Mouse (Mus musculus): ENCODE results near the gene Ldhb. TPM values are rescaled to one million over a fixed set of nuclear protein-coding genes. Genes with fewer than 3 reads are reported as not detected.
"Not testable (repeated sequence)": the region's sequence is repeated elsewhere in the genome, so short reads cannot be mapped to it uniquely, and the experiment has no call there.

Gene Ldhb
- total and polyA plus RNA-seq, 3 experiments, result not detected

DNA sequence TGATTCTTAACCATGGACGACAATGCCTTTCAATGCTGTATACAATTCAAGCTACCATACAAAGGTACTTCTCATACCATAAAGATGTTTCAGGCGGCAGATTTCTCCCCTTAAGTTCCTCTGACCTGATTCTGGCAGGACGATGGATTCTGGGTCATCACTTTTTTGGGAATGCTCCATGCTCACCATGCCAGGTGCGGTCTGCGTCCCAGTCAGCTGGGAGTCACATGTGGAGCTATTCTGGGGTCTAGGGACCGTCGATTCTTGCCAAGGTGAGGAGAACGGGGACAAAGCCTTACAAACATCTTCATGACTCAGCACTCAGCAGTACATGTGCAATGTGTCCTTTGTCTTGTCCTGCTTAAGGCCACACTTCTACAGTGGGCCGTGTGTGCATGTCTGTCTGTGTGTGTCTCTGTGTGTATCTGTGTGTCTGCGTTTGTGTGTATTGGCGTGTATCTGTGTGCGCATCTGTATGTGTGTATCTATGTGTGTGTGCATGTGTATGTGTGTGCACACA lies 13.9 kb upstream of the Ldhb start:
- no peak for ATAC-seq (ENCODE audit: extremely low read depth, insufficient number of reproducible peaks, low FRiP score, poor library complexity, severe bottlenecking)
- Histone ChIP-seq H3K27me3 (ENCODE audit: insufficient read depth, low read length) (peaks cover 2% of the 10 kb centered on the region; the same call in 1 of the 2 replicates), H3K9me3 (replicated peaks) (no peaks in the 10 kb centered on the region), H3K4me3 (ENCODE audit: low read depth, low read length) (no peak overlapping the region), H3K4me1 (ENCODE audit: insufficient read depth, low read depth, low read length) (no peaks in the 10 kb centered on the region), H3K36me3 (replicated peaks) (no peaks in the 10 kb centered on the region)
- no peak for DNase-seq (ENCODE audit: low spot score)
- TF ChIP-seq TAL1 (conservative IDR thresholded peaks at IDR 0.05; ENCODE audit: low read depth, low read length), result no peak
- no peak for TF ChIP-seq GATA1 (IDR thresholded peaks at IDR 0.05; ENCODE audit: borderline replicate concordance, low read length)
- TF ChIP-seq CTCF (IDR thresholded peaks at IDR 0.05; ENCODE audit: low read depth, low read length), result no peak
- no peak for TF ChIP-seq POLR2AphosphoS5 (IDR thresholded peaks at IDR 0.05; ENCODE audit: insufficient replicate concordance, low read depth, low read length)
- no peak for TF ChIP-seq GATA2 (IDR thresholded peaks at IDR 0.05; ENCODE audit: borderline replicate concordance, low read depth, low read length)

DNA sequence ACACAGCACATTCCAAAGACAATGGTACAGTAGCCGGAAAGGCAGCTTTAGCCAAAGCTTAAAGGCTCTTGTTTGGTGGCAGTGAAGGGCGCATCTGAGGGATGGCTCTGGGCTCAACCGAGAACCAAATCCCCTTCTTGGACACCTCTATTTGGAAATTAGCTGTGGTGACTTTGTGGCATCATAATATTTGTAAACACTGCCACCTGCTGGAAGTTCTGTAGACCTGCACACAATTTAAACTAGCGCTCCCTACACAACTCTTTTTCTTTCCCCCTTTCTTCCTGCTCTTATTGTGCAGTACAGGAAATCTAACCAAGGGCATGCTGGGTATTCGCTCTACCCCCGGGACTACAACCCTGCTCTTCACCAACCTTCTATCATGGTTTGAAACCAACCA lies 11.4 kb upstream of the Ldhb start:
- ATAC-seq (ENCODE audit: extremely low read depth, insufficient number of reproducible peaks, low FRiP score, poor library complexity, severe bottlenecking) (peak; percentile 55; the same call in 1 of the 2 replicates), DNase-seq (ENCODE audit: low spot score) (peak; percentile 32)
- no peak for TF ChIP-seq TAL1 (conservative IDR thresholded peaks at IDR 0.05; ENCODE audit: low read depth, low read length)
- TF ChIP-seq CTCF (IDR thresholded peaks at IDR 0.05; ENCODE audit: low read depth, low read length), result peak; percentile 39; the same call in 1 of the 2 replicates
- no peak for TF ChIP-seq GATA2 (IDR thresholded peaks at IDR 0.05; ENCODE audit: borderline replicate concordance, low read depth, low read length)
- TF ChIP-seq GATA1 (IDR thresholded peaks at IDR 0.05; ENCODE audit: borderline replicate concordance, low read length), result no peak
- no peaks in the 10 kb centered on the region for H3K4me1 ChIP-seq (ENCODE audit: insufficient read depth, low read depth, low read length)
- no peaks in the 10 kb centered on the region for H3K36me3 ChIP-seq (replicated peaks)
- H3K9me3 ChIP-seq (replicated peaks), result no peaks in the 10 kb centered on the region
- H3K27me3 ChIP-seq (ENCODE audit: insufficient read depth, low read length), result peaks cover 3% of the 10 kb centered on the region; the same call in 1 of the 2 replicates
- H3K4me3 ChIP-seq (ENCODE audit: low read depth, low read length), result no peak overlapping the region

DNA sequence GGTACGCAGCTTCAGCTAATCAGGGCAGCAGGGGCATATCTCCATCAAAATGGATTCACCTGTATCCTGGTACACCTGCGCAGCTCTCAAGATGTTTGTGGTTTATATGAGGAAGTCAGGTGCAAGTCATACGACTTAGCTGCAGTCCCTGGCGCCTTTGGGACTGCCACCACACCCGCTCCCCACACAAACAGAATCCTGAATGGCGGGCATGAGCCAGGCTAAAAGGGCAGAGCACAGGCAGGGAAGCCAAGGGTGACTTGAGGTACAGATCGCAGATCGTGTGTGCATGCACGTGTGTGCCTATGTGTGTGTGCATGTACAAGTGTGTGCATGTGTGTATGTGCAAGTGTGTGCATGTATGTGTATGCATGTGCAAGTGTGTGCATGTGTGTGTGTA lies 7.6 kb upstream of the Ldhb start:
- peak; percentile 55; the same call in 1 of the 2 replicates for TF ChIP-seq POLR2AphosphoS5 (IDR thresholded peaks at IDR 0.05; ENCODE audit: insufficient replicate concordance, low read depth, low read length)
- H3K9me3 ChIP-seq (replicated peaks); DNase-seq (ENCODE audit: low spot score); H3K4me1 ChIP-seq (ENCODE audit: insufficient read depth, low read depth, low read length); H3K27me3 ChIP-seq (ENCODE audit: insufficient read depth, low read length); ATAC-seq (ENCODE audit: extremely low read depth, insufficient number of reproducible peaks, low FRiP score, poor library complexity, severe bottlenecking); H3K36me3 ChIP-seq (replicated peaks): not testable (repeated sequence)
- H3K4me3 ChIP-seq (ENCODE audit: low read depth, low read length), result peak overlapping the region; percentile 3; the same call in 1 of the 2 replicates

DNA sequence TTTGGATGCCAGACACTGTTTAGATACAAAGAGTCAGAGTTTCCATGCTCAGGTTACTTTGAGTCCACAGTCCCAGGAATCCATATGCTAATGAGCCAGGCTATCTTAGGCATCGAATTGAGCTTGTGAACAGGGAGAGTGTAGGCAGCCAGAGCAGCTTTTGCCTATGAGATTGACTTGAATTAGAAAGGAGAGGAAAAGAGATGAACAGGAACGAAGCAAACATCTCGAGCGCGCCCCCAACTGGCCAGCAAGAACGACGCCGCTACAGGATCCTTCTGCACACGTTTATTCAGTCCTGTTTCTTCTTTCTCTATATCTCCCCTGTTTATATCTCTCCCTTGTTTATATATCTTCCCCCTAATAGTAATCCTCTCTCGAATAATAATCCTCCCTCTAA lies 7.2 kb upstream of the Ldhb start:
- DNase-seq (ENCODE audit: low spot score) (no peak), ATAC-seq (ENCODE audit: extremely low read depth, insufficient number of reproducible peaks, low FRiP score, poor library complexity, severe bottlenecking) (no peak)
- TF ChIP-seq TAL1 (conservative IDR thresholded peaks at IDR 0.05; ENCODE audit: low read depth, low read length) (no peak), CTCF (IDR thresholded peaks at IDR 0.05; ENCODE audit: low read depth, low read length) (no peak), POLR2AphosphoS5 (IDR thresholded peaks at IDR 0.05; ENCODE audit: insufficient replicate concordance, low read depth, low read length) (no peak), GATA1 (IDR thresholded peaks at IDR 0.05; ENCODE audit: borderline replicate concordance, low read length) (no peak), GATA2 (IDR thresholded peaks at IDR 0.05; ENCODE audit: borderline replicate concordance, low read depth, low read length) (no peak)
- H3K9me3 ChIP-seq (replicated peaks), result no peaks in the 10 kb centered on the region
- H3K4me1 ChIP-seq (ENCODE audit: insufficient read depth, low read depth, low read length), result no peaks in the 10 kb centered on the region
- peaks cover 3% of the 10 kb centered on the region; the same call in 1 of the 2 replicates for H3K27me3 ChIP-seq (ENCODE audit: insufficient read depth, low read length)
- H3K36me3 ChIP-seq (replicated peaks), result no peaks in the 10 kb centered on the region
- H3K4me3 ChIP-seq (ENCODE audit: low read depth, low read length), result no peak overlapping the region

DNA sequence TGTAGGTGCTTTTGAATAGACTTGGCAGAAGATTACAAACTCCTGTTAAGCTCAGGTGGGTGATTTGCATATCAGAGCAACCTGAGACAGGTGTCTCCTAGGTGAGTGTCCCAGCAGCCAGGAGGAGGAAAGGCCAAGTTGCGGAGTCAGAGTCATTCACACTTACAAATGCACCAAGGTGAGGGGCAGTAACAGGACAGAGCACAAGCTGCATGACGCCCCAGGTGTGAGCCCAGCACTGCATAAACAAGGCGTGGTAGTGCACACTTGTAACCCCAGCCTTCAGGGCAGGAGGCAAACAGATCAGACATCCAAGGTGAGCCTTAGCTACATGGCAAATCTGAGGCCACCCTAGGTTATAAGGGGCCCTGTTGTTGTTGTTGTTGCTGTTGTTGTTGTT lies 5.1 kb upstream of the Ldhb start:
- no peaks in the 10 kb centered on the region for H3K9me3 ChIP-seq (replicated peaks)
- peaks cover 5% of the 10 kb centered on the region for H3K27me3 ChIP-seq (ENCODE audit: insufficient read depth, low read length)
- TF ChIP-seq GATA1 (IDR thresholded peaks at IDR 0.05; ENCODE audit: borderline replicate concordance, low read length) (no peak), GATA2 (IDR thresholded peaks at IDR 0.05; ENCODE audit: borderline replicate concordance, low read depth, low read length) (no peak), CTCF (IDR thresholded peaks at IDR 0.05; ENCODE audit: low read depth, low read length) (no peak), TAL1 (conservative IDR thresholded peaks at IDR 0.05; ENCODE audit: low read depth, low read length) (no peak), POLR2AphosphoS5 (IDR thresholded peaks at IDR 0.05; ENCODE audit: insufficient replicate concordance, low read depth, low read length) (no peak)
- no peaks in the 10 kb centered on the region for H3K4me1 ChIP-seq (ENCODE audit: insufficient read depth, low read depth, low read length)
- ATAC-seq (ENCODE audit: extremely low read depth, insufficient number of reproducible peaks, low FRiP score, poor library complexity, severe bottlenecking), result no peak
- no peak for DNase-seq (ENCODE audit: low spot score)
- no peaks in the 10 kb centered on the region for H3K36me3 ChIP-seq (replicated peaks)
- H3K4me3 ChIP-seq (ENCODE audit: low read depth, low read length), result no peak overlapping the region

DNA sequence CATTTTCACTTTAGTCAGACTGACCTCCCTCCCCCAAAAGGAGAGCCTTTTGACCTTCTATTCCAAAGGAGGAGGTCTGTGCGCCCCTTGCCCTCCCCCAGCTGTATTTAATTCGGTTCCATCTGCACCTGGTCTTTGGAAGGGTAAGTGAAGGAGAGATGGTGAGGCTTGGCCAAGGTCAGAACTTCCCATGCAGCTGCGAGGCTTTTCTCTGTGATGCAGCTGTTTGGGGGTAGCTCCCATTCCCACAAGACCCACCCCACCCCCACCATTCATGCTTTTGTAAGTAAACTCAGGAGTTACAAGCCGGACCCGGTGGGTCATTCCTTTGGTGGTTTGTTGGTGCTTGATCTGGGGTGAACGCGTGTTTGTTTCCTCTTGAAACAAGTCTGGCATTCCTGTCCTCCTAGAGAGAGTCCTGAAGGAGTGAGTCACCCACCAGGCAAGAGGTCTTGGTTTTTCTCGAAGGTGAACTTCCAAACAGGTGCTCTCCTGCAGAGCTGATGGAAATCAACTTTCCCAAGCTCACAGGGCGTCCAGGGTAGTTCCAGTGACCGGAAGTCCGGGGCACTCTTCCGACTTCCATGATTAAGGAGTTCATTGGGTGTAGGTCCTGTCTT lies 3.9 kb upstream of the Ldhb start:
- peaks cover 12% of the 10 kb centered on the region for H3K27me3 ChIP-seq (ENCODE audit: insufficient read depth, low read length)
- H3K4me1 ChIP-seq (ENCODE audit: insufficient read depth, low read depth, low read length), result no peaks in the 10 kb centered on the region
- no peaks in the 10 kb centered on the region for H3K9me3 ChIP-seq (replicated peaks)
- H3K4me3 ChIP-seq (ENCODE audit: low read depth, low read length), result no peak overlapping the region
- no peak for ATAC-seq (ENCODE audit: extremely low read depth, insufficient number of reproducible peaks, low FRiP score, poor library complexity, severe bottlenecking)
- TF ChIP-seq GATA2 (IDR thresholded peaks at IDR 0.05; ENCODE audit: borderline replicate concordance, low read depth, low read length), result no peak
- no peak for TF ChIP-seq TAL1 (conservative IDR thresholded peaks at IDR 0.05; ENCODE audit: low read depth, low read length)
- no peak for TF ChIP-seq GATA1 (IDR thresholded peaks at IDR 0.05; ENCODE audit: borderline replicate concordance, low read length)
- no peak for TF ChIP-seq POLR2AphosphoS5 (IDR thresholded peaks at IDR 0.05; ENCODE audit: insufficient replicate concordance, low read depth, low read length)
- no peak for TF ChIP-seq CTCF (IDR thresholded peaks at IDR 0.05; ENCODE audit: low read depth, low read length)
- H3K36me3 ChIP-seq (replicated peaks), result no peaks in the 10 kb centered on the region
- no peak for DNase-seq (ENCODE audit: low spot score)
